Mouse (Mus musculus) lung, embryonic 15.5 days (tissue): ENCODE results near the gene Msmb. TPM values are rescaled to one million over a fixed set of nuclear protein-coding genes. Genes with fewer than 3 reads are reported as not detected.
A peak's percentile ranks its signal among the peaks of the same experiment; 100 is the strongest.
"Not testable (repeated sequence)": the region's sequence is repeated elsewhere in the genome, so short reads cannot be mapped to it uniquely, and the experiment has no call there.

Source experiments
- ATAC-seq: fragments of 200-750 bp; cut with Nextera tagmentation; 2 replicates; pipeline ENCODE4 v1.8.0; 2017; ENCODE audit warnings: moderate number of reproducible peaks, borderline replicate concordance; ENCODE audit not compliant: low FRiP score, low TSS enrichment; ENCODE audit errors: extremely low read depth
- H3K27ac ChIP-seq: fragments of 300-500 bp; sonication (generic); 2 replicates; pipeline ENCODE4 v1.5.1; 2015; ENCODE audit warnings: moderate library complexity, mild to moderate bottlenecking, inconsistent platforms
- H3K27me3 ChIP-seq: fragments of 300-500 bp; sonication (generic); 2 replicates; pipeline ENCODE4 v1.6.1; 2015; ENCODE audit warnings: inconsistent platforms
- H3K36me3 ChIP-seq: fragments of 300-500 bp; sonication (generic); 2 replicates; pipeline ENCODE4 v1.6.1; 2015; ENCODE audit warnings: inconsistent platforms
- H3K4me1 ChIP-seq: fragments of 300-500 bp; sonication (generic); 2 replicates; pipeline ENCODE4 v1.6.1; 2015; ENCODE audit warnings: inconsistent platforms
- H3K4me2 ChIP-seq: fragments of 300-500 bp; sonication (generic); 2 replicates; pipeline ENCODE4 v1.6.1; 2015; ENCODE audit warnings: inconsistent platforms, mild to moderate bottlenecking, moderate library complexity
- H3K4me3 ChIP-seq: fragments of 300-500 bp; sonication (generic); 2 replicates; pipeline ENCODE4 v1.5.1; 2015; ENCODE audit warnings: mild to moderate bottlenecking, inconsistent platforms
- H3K9ac ChIP-seq: fragments of 300-500 bp; sonication (generic); 2 replicates; pipeline ENCODE4 v1.6.1; 2015; ENCODE audit warnings: inconsistent platforms
- H3K9me3 ChIP-seq: fragments of 300-500 bp; sonication (generic); 2 replicates; pipeline ENCODE4 v1.6.1; 2016; ENCODE audit warnings: inconsistent platforms
- WGBS: fragments of 180-500 bp; shearing (Covaris S2); methylation state at CpG from one replicate; pipeline ENCODE4 v1.1.7; 2015; 5-methylcytosine and 5-hydroxymethylcytosine counted together
- polyA plus RNA-seq: library from polyadenylated mRNA; unstranded; fragments of >200 nt; fragmentation: Nextera tagmentation; extraction: Ambion mirVana; gene quantifications from 2 replicates; pipeline ENCODE4 v1.2.1, GENCODE M21; 2015

Msmb gene
- polyA plus RNA-seq, 1 experiment from 2014 or later = not detected

DNA sequence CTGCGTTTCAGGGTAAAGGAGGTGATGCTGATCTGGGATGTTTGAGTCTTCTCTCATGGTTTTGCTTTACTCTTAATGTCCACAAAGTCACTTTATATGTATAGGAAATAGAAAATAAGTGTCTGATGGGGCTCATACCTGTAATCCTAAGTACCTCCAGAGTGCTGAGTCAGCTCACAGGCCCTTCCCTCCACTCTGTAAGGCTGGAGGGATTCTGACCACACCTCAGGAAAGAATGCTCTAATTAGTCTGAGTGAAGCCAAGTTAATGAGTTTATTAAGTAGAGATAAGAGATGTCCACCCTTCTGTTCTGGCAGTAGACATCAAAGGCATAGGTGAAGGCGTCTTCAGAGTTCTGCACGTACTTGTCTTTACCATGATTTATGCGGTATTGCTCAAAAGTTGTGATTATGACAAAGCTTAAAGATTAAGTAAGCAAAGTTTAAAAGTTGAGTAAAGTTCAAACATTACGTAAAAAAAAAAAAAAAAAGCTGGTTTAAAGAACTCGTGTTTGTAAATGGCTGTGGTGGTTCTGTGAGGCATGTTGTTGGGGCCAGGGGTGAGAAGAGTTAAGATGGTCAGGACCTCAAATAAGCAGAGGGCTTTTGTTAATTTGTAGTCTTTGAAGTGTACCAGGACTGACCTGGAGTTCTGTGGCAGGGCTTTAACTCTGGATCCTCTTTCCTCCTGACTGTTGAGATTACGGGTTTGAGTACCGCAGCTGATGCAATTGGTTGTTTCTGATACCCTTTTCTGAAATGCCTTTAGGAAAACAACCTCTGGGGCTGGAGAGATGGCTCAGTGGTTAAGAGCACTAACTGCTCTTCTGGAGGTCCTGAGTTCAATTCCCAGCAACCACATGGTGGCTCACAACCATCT lies 22.6 kb downstream of the Msmb start:
- Histone ChIP-seq H3K4me1 (peaks cover 62% of the 10 kb centered on the region), H3K9me3 (no peaks in the 10 kb centered on the region), H3K4me3 (no peak overlapping the region), H3K4me2 (peak overlapping the region; percentile 97; the same call in 1 of the 2 replicates), H3K27me3 (no peaks in the 10 kb centered on the region), H3K9ac (no peak overlapping the region), H3K27ac (no peak overlapping the region), H3K36me3 (no peaks in the 10 kb centered on the region)
- 62% methylated on average over 8 of the region's 8 CpGs for WGBS
- no peak for ATAC-seq

- peak; percentile 89 for ATAC-seq
- no peaks in the 10 kb centered on the region for H3K27me3 ChIP-seq
- H3K4me3 ChIP-seq = peak overlapping the region; percentile 48
- H3K36me3 ChIP-seq = no peaks in the 10 kb centered on the region
- WGBS = 3% methylated on average over 35 of the region's 42 CpGs
- H3K4me1 ChIP-seq = peaks cover 60% of the 10 kb centered on the region
- H3K9me3 ChIP-seq = no peaks in the 10 kb centered on the region
- H3K27ac ChIP-seq = peak overlapping the region; percentile 63
- peak overlapping the region; percentile 97 for H3K4me2 ChIP-seq
- H3K9ac ChIP-seq = peak overlapping the region; percentile 50
These were observed 23.6 kb downstream of the Msmb start for GRCm38 (mm10) chr14:32165278-32166061.

DNA sequence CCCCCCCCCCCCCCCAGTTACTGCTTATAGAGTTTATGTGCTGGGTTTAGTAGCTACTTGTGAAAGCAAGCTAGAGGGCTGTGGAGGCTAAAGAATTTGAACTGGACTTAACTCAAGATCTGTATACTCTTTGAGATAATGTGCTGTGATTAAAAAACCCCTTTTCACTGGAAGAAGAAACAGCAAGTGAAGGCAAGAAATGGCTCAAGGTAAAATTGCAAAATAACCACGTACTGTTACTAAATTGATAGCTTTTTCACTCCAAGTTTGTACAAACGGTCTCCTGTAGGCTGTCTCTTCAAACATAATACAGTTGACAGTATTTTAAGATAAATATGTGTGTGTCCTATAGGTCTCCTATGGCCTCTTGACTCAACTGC lies 24.2 kb downstream of the Msmb start:
- H3K27me3 ChIP-seq = no peaks in the 10 kb centered on the region
- peaks cover 54% of the 10 kb centered on the region for H3K4me1 ChIP-seq
- peak overlapping the region; percentile 97 for H3K4me2 ChIP-seq
- H3K27ac ChIP-seq = no peak overlapping the region
- H3K4me3 ChIP-seq = peak overlapping the region; percentile 48
- no peaks in the 10 kb centered on the region for H3K9me3 ChIP-seq
- H3K9ac ChIP-seq = no peak overlapping the region
- 52% methylated on average over 2 of the region's 2 CpGs for WGBS
- H3K36me3 ChIP-seq = no peaks in the 10 kb centered on the region
- ATAC-seq = no peak

GRCm38 (mm10) chr14:32166840-32167239 lies 25.0 kb downstream of the Msmb start:
- peaks cover 47% of the 10 kb centered on the region for H3K4me1 ChIP-seq

GRCm38 (mm10) chr14:32167326-32167725 lies 25.5 kb downstream of the Msmb start:
- no peak overlapping the region for H3K4me3 ChIP-seq
- peaks cover 42% of the 10 kb centered on the region for H3K4me1 ChIP-seq
- H3K9me3 ChIP-seq = no peaks in the 10 kb centered on the region
- no peaks in the 10 kb centered on the region for H3K27me3 ChIP-seq
- no peak for ATAC-seq
- H3K36me3 ChIP-seq = 0 out of 2 replicates have a peak, but pooled peaks cover 3% of the 10 kb centered on the region
- H3K27ac ChIP-seq = no peak overlapping the region
- no peak overlapping the region for H3K9ac ChIP-seq
- 80% methylated on average over 5 of the region's 5 CpGs for WGBS
- H3K4me2 ChIP-seq = no peak overlapping the region

More at GRCm38 (mm10) chr14:32166840-32167239, 25.0 kb downstream of the Msmb start:
- 0 out of 2 replicates have a peak, but pooled peaks cover 1% of the 10 kb centered on the region for H3K36me3 ChIP-seq
- H3K9ac ChIP-seq = no peak overlapping the region
- 0 out of 2 replicates have a peak overlapping the region, but pooled peaks have one; percentile 10 for H3K4me2 ChIP-seq
- H3K9me3 ChIP-seq = no peaks in the 10 kb centered on the region
- H3K27me3 ChIP-seq = no peaks in the 10 kb centered on the region
- no peak overlapping the region for H3K4me3 ChIP-seq
- ATAC-seq = 0 out of 2 replicates have a peak, but pooled peaks have one; percentile 15
- WGBS = 48% methylated on average over 1 of the region's 1 CpGs
- no peak overlapping the region for H3K27ac ChIP-seq

DNA sequence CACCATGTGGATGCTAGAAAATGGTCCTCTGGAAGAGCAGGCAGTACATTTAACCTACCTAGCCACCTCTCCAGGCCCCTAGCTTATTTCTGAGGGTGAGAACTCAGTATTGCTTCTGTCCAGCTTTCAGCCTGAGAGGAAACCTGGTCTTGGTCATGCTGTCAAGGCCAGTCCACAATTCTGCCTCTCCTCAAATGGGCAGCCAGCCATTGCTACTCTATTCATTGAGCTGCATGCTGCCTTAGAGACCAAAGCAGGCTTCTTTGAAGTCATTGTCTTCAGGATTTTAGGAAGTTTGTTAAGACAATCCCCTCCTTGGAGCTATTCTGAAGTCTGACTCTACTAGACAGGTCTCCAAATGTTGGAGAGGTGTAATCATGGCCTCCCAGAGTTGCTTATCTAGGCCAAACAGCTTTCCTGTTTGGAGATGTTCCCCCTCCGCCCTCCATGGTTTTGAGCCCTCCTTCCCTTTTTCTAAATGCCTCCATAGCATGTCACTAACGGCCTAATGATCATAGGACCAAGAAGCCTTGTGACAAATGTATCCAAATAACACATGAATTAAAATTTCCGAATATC lies 26.9 kb downstream of the Msmb start:
- H3K4me1 ChIP-seq = peaks cover 41% of the 10 kb centered on the region
- 0 out of 2 replicates have a peak overlapping the region, but pooled peaks have one; percentile 10 for H3K27ac ChIP-seq
- 67% methylated on average over 3 of the region's 3 CpGs for WGBS
- H3K4me3 ChIP-seq = no peak overlapping the region
- H3K27me3 ChIP-seq = no peaks in the 10 kb centered on the region
- no peaks in the 10 kb centered on the region for H3K9me3 ChIP-seq
- no peak for ATAC-seq
- H3K4me2 ChIP-seq = no peak overlapping the region
- peaks cover 14% of the 10 kb centered on the region for H3K36me3 ChIP-seq
- no peak overlapping the region for H3K9ac ChIP-seq

DNA sequence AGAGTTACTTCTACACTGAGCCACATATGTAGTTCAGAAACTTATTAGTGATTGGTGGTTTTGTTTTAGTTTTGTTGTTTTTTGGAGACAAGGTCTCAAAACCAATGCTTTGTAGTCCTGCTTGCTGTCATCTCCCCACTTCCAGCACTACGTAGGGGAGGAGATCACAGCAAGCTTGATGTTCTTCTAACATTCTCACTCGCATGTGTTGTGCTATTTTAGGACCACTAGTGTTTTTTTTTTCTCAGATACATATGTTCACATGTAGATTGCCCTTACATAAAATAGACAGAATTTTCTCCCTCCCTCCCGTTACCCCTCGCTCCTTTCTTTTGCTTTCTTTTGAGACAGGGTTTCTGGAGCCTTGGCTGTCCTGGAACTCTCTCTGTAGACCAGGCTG lies 28.3 kb downstream of the Msmb start:
- H3K9ac ChIP-seq = no peak overlapping the region
- H3K4me3 ChIP-seq = no peak overlapping the region
- no peak overlapping the region for H3K4me2 ChIP-seq
- peaks cover 23% of the 10 kb centered on the region for H3K36me3 ChIP-seq
- H3K4me1 ChIP-seq = peaks cover 29% of the 10 kb centered on the region
- H3K27me3 ChIP-seq = no peaks in the 10 kb centered on the region
- WGBS = 87% methylated on average over 4 of the region's 4 CpGs
- H3K9me3 ChIP-seq = no peaks in the 10 kb centered on the region
- no peak overlapping the region for H3K27ac ChIP-seq
- no peak for ATAC-seq

DNA sequence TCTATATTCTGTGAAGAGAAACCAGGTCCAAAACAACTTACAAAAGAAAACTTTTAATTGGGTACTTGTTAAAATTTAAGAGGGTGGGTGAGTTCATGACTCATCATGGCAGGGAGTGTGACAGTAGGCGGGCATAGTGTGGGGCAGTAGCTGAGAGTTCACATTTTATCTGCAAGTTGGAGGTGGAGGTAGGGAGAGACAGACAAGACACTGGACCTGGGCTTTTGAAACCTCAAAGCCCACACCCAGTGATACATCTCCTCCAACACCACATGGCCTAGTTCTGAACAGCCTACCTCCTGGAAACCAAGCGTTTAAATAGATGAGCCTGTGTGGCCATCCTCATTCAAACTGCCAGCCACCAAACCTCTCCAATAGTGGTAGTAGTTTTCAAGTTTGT lies 33.5 kb downstream of the Msmb start:
- H3K4me2 ChIP-seq = no peak overlapping the region
- no peak for ATAC-seq
- no peak overlapping the region for H3K27ac ChIP-seq
- H3K27me3 ChIP-seq = no peaks in the 10 kb centered on the region
- no peaks in the 10 kb centered on the region for H3K9me3 ChIP-seq
- no peak overlapping the region for H3K9ac ChIP-seq
- no peaks in the 10 kb centered on the region for H3K4me1 ChIP-seq
- peaks cover 40% of the 10 kb centered on the region for H3K36me3 ChIP-seq
- H3K4me3 ChIP-seq = no peak overlapping the region
- 83% methylated on average over 2 of the region's 2 CpGs for WGBS

GRCm38 (mm10) chr14:32176590-32176989 lies 34.8 kb downstream of the Msmb start:
- WGBS = 87% methylated on average over 5 of the region's 5 CpGs
- not testable (repeated sequence) for H3K4me2 ChIP-seq, H3K27me3 ChIP-seq, H3K9me3 ChIP-seq, H3K4me1 ChIP-seq, H3K9ac ChIP-seq, ATAC-seq, H3K27ac ChIP-seq, H3K4me3 ChIP-seq
- peaks cover 48% of the 10 kb centered on the region for H3K36me3 ChIP-seq

DNA sequence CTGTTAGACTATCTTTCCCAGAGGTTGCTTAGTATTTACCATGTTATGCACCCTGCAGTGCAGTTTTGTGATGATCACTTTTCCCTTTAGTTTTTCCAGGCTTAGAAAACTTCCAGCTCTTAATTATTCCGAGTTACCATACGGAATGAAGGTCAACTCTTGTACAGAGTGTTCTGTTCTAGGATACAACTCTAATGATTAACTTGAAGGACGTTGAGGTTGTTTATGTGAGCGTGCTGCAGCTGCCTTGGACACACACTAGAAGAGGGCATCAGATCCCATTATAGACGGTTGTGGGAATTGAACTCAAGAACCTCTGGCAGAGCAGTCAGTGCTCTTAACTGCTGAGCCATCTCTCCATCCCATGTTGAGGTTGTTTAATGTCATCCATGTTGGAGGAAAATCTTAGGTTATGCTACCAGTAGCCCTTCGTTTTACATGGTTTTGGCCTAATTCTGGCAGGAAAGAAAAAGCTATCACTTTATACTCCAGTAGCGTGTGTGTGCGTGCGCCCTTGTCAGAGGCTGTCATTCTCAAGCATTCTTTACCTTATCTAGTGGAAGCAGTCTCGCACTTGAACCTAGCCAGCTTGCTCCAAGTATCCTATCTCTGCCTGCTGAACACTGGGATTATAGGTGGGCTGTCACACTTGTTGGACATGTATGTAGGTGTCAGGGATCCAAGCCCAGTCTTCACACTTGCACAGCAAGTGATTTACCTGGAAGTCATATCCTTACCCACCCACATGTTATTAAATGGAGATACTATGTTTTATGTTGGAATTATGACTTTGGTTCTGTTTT lies 37.8 kb downstream of the Msmb start:
- Histone ChIP-seq H3K27me3 (no peaks in the 10 kb centered on the region), H3K27ac (no peak overlapping the region), H3K9me3 (no peaks in the 10 kb centered on the region), H3K36me3 (peaks cover 57% of the 10 kb centered on the region), H3K4me3 (no peak overlapping the region), H3K9ac (no peak overlapping the region), H3K4me1 (no peaks in the 10 kb centered on the region), H3K4me2 (no peak overlapping the region)
- no peak for ATAC-seq
- 87% methylated on average over 10 of the region's 10 CpGs for WGBS

DNA sequence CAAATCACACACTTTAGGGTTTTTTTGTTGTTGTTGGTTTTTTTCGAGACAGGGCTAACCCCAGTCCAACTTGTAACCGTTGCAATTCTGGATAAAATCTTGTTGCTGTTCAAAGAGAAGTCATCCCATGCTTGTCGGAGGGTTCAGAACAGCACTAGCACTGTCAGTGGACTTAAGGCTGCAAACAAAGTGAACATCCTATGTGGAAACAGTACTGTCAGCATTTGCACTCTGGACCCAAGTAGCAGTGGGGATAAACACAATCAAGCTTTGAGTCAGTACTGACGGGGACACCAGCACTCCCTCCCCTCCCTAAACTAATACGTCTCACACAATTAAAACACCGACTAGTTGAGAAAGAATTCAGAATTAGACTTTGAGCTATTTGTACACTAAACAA lies 39.0 kb downstream of the Msmb start:
- Histone ChIP-seq H3K4me1 (no peaks in the 10 kb centered on the region), H3K4me3 (no peak overlapping the region), H3K9ac (no peak overlapping the region), H3K9me3 (no peaks in the 10 kb centered on the region), H3K27me3 (no peaks in the 10 kb centered on the region), H3K27ac (no peak overlapping the region), H3K4me2 (no peak overlapping the region), H3K36me3 (peaks cover 57% of the 10 kb centered on the region)
- 88% methylated on average over 6 of the region's 6 CpGs for WGBS
- no peak for ATAC-seq
